Mouse (Mus musculus) T-helper 17 cell (primary cell): ENCODE data around the gene Adam8.

Source experiments
- in situ Hi-C, 2 experiments: fragments of 300-600 bp; cut with MboI, MseI; formaldehyde crosslinking; loops; 1 replicate in 1 of 2; 2 replicates in 1 of 2; pipeline ENCODE4 v1.15.1; 2025; ENCODE audit warnings: high pct_unique_total_duplicates in 2 of 2

Adam8 gene

GRCm38 (mm10) chr7:139992406-139992805, at the start of gene Adam8:
TSS of gene Adam8 (minus strand) at chr7:139992562.
- in situ Hi-C loops, result loop anchor here (5.0 to 10.0 kb wide), 3 partner anchors 50 to 288 kb away; partner anchors contain the start of genes Msx3 (in 1 of the 2) and Utf1 (in 1 of the 2)

- in situ Hi-C loops, result no loop called here
Observed at GRCm38 (mm10) chr7:140037171-140037555, 44.8 kb upstream of the Adam8 start.

GRCm38 (mm10) chr7:140036281-140037170, 44.2 kb upstream of the Adam8 start, which contains the start of the genes Zfp511 and Tubgcp2:
TSS of gene Zfp511 (plus strand) at chr7:140036391.
TSS of gene Tubgcp2 (minus strand) at chr7:140036669.
- in situ Hi-C loops, result no loop called here

GRCm38 (mm10) chr7:140035456-140035855, 43.1 kb upstream of the Adam8 start:
- in situ Hi-C loops, result no loop called here

- in situ Hi-C loops, result no loop called here
Observed at GRCm38 (mm10) chr7:140033386-140033785, 41.0 kb upstream of the Adam8 start.

- in situ Hi-C loops, result no loop called here
Observed at GRCm38 (mm10) chr7:140032366-140032765, 40.0 kb upstream of the Adam8 start.

GRCm38 (mm10) chr7:140031771-140032170, 39.4 kb upstream of the Adam8 start:
- in situ Hi-C loops, result no loop called here

- in situ Hi-C loops, result no loop called here
Observed at GRCm38 (mm10) chr7:140011336-140011735, 19.0 kb upstream of the Adam8 start.

GRCm38 (mm10) chr7:140007781-140008180, 15.4 kb upstream of the Adam8 start:
- in situ Hi-C loops, result no loop called here

GRCm38 (mm10) chr7:140006861-140007611, 14.7 kb upstream of the Adam8 start:
- in situ Hi-C loops, result no loop called here

- in situ Hi-C loops, result no loop called here
Observed at GRCm38 (mm10) chr7:140004666-140005065, 12.3 kb upstream of the Adam8 start.

- in situ Hi-C loops, result no loop called here
Observed at GRCm38 (mm10) chr7:140001086-140001740, 8.9 kb upstream of the Adam8 start.

GRCm38 (mm10) chr7:139998691-139999350, 6.5 kb upstream of the Adam8 start:
- in situ Hi-C loops, result loop anchor here (5.0 to 10.0 kb wide), 2 partner anchors 92 to 294 kb away; no protein-coding TSS in a partner anchor

GRCm38 (mm10) chr7:139994676-139995075, 2.3 kb upstream of the Adam8 start:
- in situ Hi-C loops, result loop anchor here (5.0 to 10.0 kb wide), 4 partner anchors 52 to 290 kb away; partner anchors contain the start of genes Msx3 (in 1 of the 2) and Utf1 (in 1 of the 2)

GRCm38 (mm10) chr7:139994202-139994601, 1.8 kb upstream of the Adam8 start:
- in situ Hi-C loops, result loop anchor here (5.0 to 10.0 kb wide), 3 partner anchors 52 to 289 kb away; partner anchors contain the start of genes Msx3 (in 1 of the 2) and Utf1 (in 1 of the 2)

GRCm38 (mm10) chr7:139993532-139993931, 1.2 kb upstream of the Adam8 start:
- in situ Hi-C loops, result loop anchor here (5.0 to 10.0 kb wide), 3 partner anchors 51 to 289 kb away; partner anchors contain the start of genes Msx3 (in 1 of the 2) and Utf1 (in 1 of the 2)

GRCm38 (mm10) chr7:139990864-139991394, 1.4 kb downstream of the Adam8 start:
- in situ Hi-C loops, result loop anchor here (5.0 to 10.0 kb wide), 3 partner anchors 49 to 286 kb away; partner anchors contain the start of genes Msx3 (in 1 of the 2) and Utf1 (in 1 of the 2)

GRCm38 (mm10) chr7:139988272-139988671, 4.1 kb downstream of the Adam8 start:
- in situ Hi-C loops, result no loop called here

- in situ Hi-C loops, result no loop called here
Observed at GRCm38 (mm10) chr7:139984505-139984904, 7.9 kb downstream of the Adam8 start.

- in situ Hi-C loops, result no loop called here
Observed at GRCm38 (mm10) chr7:139982058-139982457, 10.3 kb downstream of the Adam8 start.
